Mouse (Mus musculus) lung, postnatal 0 days (tissue): ENCODE results near the gene Hif1an.

Experiments used
- CTCF ChIP-seq: IDR thresholded peaks from 2 replicates; pipeline ENCODE4 v1.5.1; 2016; ENCODE audit warnings: antibody characterized with exemption, mild to moderate bottlenecking
- EP300 ChIP-seq: IDR thresholded peaks from 2 replicates; pipeline ENCODE4 v1.6.1; 2016; ENCODE audit warnings: antibody characterized with exemption, mild to moderate bottlenecking, control low read depth

GRCm38 (mm10) chr19:44582638-44583309 is 20.1 kb downstream of the Hif1an start:
- TF ChIP-seq CTCF = peak; percentile 100
- TF ChIP-seq EP300 = no peak
